Mouse (Mus musculus) gastrocnemius, postnatal 25 days (tissue): ENCODE results near the gene Mcl1. TPM values are rescaled to one million over a fixed set of nuclear protein-coding genes. Genes with fewer than 3 reads are reported as not detected.
"Not testable (repeated sequence)": the region's sequence is repeated elsewhere in the genome, so short reads cannot be mapped to it uniquely, and the experiment has no call there.

ENCODE experiments used
- DNase-seq: peaks from one replicate; pipeline ENCODE4 v3.0.0; 2022
- total RNA-seq, 2 experiments: library from RNA; stranded (reverse); gene quantifications; 1 replicate in 1 of 2; 2 replicates in 1 of 2; pipeline ENCODE4 v1.2.3; 2021

Mcl1 gene
- total RNA-seq, 2 experiments from 2014 or later, result 111 to 133 TPM

DNA sequence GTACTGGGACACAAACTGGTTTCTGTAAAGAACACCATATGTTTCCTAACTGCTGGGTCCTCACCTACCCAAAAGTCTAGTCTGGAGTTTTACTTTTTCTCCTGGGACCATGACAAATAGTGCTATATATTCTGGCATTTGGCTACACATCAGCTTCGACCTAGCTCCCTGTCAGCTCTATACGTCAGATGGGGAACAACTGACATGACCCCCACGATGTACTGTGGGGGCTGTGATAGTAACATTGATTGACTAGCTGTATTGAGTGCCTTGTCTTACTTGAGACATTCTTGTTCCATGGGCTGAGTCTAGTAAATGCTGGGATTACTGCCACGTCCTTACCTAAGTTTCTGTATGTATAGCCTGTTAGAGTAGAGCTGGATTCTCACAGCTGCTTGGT is 8.9 kb downstream of the Mcl1 start:
- no peak for DNase-seq

DNA sequence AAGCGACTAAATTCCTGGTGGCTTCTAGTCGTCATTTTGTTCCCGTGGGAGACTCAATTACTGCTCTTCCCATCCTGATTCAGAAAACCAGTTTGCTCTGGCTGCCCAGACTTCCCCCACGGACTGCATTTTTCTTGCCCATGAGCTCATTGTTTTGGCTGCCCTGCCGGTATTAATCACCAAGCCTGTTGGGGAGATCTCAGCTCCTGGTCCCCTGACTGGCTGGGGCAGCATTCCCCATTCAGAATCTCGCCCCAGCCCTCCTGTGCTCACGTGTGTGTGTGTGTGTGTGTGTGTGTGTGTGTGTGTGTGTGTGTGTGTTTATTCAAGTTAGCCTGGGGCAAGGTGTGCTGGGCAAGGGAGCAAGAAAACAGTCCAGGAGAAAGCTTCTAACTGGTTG is 9.4 kb downstream of the Mcl1 start:
- DNase-seq, result peak; percentile 69

DNA sequence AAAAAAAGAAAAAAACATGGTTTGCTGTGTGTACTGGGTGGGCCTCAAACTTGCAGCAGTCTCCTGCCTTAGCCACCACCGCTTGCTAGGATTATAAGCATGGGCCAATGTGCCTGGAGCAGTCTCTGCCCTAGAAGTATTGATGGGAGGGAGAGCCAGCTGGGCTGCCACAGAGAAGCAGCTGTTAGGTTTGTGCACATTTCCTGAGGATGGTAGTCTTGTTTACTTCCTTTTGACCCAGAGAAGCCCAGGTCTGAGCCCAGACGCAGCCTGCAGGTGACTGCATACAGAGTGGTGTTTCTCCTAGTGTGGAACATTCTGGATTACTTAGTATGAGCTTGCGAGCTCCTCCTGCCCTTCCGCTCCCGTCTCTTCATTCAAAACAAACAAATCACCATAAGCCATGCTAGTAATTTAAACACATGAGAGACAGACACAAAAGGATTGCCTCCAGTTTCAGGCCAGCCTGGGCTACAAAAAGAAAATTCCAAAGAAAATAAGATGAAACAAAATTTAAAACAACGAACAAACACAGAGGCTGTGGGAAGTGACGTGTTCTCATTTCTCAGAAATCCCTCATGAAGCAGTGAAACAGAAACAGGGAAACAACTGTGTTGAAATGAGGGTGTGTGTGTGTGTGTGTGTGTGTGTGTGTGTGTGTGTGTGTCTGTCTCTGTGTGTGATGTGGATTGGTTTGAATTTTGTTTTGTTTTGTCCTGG is 10.2 kb downstream of the Mcl1 start:
- DNase-seq, result no peak

DNA sequence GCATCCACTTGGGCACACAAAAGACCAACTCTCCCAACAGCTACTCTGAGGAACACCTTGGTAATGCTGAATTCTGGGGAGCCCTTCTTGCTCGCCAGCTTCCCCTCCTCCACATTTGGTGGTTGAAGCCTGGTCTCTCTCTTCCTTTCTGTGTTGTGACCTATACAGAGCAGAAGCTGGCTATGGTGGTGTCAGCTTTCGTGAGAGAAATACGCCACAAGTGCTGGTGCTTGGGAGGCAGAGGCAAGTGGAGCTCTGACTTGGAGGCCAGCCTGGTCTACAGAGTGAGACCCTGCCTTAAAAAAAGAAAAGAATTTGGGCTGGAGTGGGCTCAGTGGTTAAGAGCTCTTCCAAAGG is 10.7 kb downstream of the Mcl1 start:
- no peak for DNase-seq

DNA sequence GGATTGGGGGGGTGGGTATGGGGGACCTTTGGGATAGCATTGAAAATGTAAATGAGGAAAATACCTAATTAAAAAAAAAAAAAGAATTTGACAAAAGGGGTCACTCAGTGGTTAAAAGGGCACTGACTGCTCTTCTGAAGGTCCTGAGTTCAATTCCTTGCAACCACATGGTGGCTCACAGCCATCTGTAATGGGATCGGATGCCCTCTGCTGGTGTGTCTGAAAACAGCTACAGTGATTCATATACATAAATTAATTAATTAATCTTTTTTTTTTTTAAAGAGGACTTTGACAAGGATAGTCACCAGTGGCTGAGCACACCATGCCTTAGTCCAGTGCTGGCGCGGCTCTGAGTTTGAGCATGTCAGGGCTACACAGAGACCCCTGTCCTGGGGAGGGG is 11.8 kb downstream of the Mcl1 start:
- not testable (repeated sequence) for DNase-seq

DNA sequence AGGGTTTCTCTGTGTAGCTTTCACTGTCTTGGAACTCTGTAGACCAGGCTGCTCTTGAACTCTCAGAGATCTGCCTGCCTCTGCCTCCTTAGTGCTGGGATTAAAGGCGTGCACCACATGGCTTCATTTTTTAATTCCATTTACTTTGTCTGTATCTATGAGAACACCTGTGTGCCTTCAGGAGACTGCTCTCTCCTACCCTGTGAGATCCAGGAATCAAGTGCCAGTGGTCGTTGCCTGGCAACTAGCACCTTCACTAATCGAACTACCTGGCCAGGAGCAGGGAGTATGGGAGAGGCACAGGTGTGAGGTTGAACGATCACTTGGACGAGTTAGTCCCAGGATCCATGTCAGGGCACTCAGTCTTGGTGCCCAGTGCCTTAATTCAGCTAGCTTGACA is 12.6 kb downstream of the Mcl1 start:
- DNase-seq, result no peak

DNA sequence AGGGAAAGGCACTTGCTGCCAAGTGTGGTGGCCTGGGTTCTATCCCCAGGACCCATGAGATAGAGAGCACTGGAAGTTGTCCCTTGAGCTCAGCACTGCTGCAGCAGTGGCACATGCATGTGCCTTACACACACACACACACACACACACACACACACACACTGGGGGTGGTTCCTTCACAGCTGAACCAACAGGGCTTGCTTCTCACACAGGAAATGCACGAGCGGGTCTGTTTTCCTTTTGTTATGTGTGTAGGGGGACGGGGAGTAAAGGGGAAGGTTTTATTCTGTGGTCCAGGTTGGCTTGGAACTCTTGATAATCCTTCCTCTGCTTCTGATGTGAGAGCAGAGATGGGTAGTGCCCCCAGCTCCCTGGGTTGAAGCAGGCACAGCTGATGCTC is 13.9 kb downstream of the Mcl1 start:
- no peak for DNase-seq

DNA sequence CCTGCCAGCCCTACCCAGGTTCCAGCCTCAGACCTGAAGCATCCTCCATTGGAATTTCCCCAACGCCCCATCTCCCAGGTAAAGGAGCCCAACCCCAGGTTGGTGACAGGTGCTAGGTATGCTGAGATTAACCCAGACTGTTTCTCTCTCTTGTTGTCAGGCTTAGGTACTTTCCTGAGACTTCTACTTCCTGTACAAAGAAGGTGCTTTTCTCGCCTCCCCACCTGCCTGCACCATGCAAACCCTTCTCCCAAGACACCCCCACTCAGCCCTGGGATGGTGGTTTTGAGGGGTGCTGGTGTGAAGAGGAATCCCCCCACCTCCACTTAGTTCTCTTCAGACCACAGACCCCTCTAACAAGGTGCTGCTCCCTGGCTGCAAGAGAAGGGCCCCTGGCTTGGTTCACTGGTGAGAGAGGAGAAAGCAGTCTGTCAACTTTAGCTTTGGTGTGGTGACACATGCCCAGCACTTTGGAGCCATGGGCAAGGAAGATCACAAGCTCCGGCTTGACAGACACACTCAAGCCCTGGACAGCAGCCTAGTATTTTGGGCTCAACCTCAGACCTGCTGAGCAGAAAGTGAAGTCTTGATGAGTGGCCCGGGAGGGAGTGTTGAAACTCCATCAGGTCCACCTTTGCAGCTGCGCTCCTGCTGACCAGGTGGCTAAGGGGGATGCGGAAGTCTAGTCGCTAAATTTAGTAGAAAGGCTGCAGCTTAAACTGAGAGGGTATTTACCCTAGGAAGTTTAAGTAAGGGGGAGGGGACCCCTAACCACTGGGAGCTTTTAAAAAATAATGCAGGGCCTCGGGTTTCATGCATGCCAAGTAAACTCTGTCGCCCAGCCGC is 14.5 kb downstream of the Mcl1 start:
- DNase-seq, result no peak

DNA sequence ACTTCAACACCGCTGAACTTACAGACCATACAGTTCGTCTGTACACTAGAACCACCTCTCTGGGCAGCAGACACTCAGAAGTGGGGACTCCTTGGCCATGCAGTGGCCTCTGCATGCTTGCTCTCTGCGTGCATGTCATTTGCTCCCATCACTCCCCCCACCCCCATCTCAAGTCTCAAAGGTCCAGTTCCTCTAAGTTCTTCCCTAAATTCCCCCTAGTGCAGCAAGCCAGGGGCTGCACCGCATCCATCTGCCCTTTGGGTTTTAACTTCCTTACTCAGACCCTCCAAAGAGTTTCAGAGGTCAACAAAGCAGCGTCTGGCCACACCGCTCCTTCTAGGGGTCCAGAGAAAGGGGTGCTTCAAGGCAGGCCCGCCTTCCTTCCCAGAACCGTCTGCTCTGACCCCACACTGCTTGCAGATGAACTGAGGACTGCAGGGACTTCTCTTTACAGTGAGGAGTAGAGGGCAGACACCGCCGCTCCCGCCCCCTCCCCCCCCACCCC is 15.2 kb downstream of the Mcl1 start:
- DNase-seq, result no peak

DNA sequence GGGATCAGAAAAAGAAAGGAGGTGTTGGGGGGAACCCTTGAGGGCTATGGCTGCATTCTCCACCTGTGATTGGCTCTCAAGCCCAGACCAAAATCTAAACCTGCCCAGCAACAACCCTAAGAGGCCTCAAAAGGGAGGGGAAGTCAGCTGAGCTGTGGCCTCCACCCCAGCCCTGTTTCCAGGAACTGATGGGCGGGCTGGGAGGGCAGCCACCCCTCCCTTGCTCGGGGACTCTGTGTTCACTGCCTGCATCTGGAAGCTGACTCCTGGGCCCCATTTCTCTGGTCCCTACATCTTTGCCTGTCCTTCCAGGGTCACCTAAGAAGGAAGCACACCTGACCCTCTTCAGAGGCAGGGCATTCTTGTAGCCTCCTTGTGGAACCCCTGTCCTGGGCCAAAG is 15.6 kb downstream of the Mcl1 start:
- DNase-seq, result peak; percentile 93

DNA sequence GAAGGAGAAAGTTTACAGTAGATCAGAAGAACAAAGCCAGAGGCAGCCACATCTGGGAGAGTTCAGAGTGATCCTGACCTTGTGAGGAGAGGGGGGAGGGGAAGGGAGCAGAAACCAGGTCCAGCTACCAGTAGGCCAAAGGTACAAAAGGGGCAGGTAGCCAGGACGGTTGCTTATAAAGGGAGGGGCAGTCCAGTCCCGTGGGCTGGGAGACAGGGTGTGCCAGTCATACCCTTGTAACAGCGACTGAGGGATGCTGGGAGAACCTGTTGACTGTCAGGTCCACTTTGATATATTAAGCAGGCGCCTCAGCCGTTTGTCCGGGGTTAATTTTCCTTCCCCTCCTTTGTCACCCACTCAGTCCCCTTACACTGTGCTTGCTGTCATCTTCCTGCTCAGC is 16.2 kb downstream of the Mcl1 start:
- DNase-seq, result peak; percentile 66

DNA sequence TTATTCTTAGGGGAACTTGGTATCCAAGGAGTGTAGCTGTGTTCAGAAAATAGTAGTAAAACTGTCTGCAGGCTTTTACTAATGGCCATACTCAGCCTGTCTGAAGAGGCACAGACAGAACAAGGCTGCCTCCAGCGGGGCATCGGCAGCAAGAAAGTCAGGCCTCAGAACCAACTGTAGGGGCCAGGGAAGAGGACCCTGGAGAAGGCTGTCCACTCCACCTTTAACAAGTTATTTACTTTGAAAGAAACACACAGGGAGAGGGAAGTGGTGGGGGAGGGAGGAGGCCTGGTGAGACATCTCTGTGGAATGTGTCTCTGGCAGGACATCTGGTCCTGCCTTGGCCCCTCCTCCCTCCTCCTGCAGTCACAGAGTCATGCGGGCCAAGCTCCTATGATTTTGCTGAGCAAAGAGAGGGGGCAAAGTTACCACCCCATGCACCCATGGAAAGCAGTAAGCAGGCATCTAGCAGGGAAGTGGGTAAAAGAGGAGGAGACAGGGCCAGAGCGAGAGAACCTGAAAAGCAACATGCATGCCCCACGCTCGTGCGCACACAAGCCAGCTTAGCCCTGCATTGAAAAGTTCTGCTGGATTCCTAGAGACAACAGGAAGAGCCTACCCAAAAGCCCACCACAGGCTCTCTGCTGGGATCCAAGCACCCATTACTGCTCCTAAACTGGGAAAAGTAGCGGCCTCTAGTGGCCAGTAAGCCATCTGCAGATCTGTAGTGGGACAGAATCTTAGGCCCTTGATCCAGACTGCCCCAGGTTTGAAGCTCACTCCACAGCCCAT is 16.9 kb downstream of the Mcl1 start:
- peak; percentile 92 for DNase-seq

DNA sequence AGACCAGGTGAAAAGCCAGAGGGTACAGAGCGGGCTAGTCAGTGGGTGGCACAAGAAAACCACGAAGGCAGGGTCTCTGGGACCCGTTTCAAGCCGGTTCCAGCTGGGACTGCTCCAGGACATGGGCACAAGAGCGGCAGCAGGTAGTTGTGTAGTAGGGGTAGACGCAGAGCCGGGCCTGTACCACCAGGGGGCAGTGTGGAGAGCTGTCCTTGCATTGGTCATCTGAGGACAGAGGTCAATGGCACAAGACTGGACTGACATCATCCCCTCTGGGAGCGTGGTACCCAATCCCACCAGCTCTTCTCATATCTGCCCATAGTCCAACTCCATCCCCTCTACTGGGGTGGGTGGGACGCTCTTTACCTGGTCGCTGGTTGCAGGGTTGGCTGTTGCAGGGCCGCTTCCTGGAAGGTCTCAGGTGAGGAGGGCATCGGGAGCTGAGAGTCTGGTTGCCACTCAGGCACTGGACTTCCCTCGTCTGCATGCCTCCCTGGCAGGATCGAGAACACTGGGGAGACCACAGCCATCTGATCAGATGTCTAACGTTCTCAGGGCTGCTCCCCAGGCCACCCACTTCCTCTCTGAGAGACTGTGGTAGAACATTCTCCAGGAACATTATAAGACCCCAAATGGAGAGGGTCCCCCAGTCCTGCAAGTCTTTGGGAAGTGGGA is 18.3 kb downstream of the Mcl1 start:
- peak; percentile 78 for DNase-seq

DNA sequence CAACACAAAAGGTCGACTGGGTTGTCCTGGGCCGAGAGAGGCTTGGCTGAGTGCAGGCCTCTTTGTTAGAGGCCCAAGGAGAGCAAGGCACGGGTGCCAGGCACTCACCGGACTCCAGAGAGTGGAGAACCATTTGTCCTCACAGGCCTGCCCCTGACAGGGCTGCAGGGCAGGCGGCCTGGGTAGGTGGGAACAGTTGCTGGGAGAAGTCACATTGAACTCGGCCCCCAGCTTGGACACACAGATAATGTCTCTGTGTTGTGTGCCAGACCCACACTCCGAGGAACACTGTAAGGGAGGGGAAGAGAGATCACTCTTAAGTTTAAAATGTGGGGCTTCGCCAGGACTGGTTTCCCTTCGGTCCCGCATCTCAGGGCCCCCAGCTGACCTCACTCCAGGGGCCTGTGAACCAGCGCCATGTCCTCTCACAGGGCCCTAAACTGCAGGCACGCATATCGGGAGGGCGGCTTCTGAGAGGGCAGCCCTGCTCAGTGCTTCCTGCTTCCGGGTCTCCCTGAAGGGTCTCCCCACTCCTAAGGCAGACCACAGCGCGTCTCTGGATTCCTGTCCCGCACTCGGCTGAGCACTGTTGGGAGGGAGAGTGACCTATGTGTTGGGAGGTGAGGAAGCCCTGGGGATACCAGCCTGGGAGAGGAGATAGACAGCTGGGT is 19.0 kb downstream of the Mcl1 start:
- no peak for DNase-seq

DNA sequence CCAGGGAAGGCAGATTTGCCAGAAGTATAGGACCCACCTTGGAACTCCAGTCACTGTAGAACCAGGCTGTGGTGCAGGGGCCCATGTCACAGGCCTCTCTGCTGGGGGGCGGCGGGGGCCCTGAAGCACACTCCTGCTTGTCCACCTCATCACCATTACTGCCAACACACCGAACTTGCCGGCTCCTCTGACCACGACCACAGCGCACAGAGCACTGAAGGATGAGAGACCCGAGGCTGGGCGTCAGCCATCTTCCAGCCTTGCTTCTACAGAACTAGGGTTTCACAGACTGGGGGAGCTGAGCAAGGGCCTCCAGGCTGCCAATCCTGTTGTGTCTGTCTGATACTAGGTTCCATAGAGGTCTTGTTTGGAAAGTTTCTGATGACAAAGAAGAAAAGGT is 21.0 kb downstream of the Mcl1 start:
- DNase-seq, result no peak

DNA sequence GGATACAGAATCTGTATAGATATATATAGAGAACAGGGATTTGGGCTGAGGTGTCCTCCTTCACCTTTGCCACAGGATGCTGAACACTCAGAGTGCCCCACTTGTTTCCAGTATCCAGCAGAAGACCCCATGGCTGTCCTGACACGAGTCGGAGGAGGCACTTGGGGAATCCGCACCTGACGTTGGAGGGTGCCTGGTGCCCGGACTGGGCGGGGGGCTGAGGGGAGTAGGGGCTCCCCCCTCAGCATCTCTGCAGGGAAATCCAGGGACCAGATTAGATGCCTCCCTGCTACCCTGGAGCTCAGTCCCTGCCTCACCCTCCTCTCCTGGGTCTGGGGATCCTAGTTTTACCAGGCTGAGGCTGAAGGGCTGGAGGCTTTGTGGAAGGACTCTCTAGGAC is 22.1 kb downstream of the Mcl1 start:
- DNase-seq, result no peak

DNA sequence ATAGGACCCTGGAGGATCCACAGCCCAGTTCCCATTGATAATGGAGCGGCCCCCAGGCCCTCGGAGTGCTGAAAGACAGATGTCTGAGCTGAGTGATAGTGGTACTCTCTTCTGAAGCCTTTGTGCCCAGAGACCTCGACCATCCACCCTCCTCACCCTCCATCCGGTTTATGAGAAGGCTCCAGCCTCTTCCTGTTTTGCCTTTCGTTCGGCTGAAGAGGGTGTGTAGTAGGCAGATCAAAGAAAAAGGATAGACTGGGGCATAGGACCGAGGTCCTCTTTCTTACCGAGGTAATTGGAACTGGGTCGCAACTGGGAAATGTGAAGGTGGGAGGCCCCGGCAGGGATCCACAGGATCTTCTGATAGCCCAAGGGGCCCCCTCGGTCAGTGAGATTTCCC is 22.8 kb downstream of the Mcl1 start:
- no peak for DNase-seq

DNA sequence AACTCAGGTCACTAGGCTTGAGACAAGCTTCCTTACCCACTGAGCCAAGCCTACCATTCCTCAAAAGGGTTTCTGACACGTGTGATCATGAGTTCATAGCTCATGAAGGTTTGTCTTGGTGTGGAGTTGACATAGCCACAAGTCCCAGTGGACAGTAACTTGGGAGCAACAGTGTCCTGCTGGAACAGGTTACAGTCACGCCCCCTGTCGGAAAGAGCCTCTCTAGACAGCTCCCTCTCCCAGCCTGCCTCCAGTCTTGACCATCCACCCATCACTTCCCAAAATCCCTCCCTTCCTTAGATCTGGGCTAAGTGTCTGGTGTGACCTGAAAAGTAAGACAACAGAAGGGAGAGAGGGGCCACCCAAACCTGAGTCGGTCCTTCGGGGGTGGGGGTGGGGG is 24.3 kb downstream of the Mcl1 start:
- no peak for DNase-seq

DNA sequence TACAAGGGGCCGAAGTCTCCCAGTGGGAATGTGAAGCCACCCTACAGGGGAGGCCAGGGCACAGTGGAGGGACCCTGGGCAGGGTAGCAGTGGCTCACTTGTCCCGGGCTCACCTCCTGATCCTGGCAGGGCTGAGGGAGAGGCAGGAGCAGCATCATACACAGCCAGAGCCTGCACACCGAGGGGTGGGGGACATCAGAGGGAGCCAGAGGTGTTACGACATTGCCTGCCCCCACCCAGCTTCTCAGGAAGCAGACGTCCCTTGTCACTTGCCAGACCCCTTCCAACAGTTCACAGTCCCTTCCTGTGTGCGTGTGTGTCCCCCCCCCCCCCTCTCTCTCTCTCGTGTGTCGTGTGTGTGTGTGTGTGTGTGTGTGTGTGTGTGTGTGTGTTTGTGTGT is 26.3 kb downstream of the Mcl1 start:
- DNase-seq, result peak; percentile 42

DNA sequence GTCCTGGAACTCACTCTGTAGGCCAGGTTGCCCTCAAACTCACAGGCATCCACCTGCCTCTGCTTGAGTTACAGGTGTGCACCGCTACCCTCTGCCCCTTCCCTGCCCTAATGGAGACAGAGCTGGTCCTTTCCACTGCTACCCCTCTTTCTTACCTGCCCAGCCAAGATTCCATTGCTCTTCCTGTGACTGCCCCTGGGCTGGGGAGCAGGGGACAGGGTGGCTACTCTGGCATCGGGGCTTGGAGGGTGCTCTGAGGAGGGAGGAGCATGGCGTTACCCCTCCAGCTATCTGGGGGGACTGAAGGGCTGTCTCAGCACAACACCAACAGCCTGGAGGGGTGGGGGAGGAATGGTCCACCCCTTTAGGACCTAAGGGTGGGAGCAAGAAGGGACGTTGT is 26.7 kb downstream of the Mcl1 start:
- DNase-seq, result no peak

DNA sequence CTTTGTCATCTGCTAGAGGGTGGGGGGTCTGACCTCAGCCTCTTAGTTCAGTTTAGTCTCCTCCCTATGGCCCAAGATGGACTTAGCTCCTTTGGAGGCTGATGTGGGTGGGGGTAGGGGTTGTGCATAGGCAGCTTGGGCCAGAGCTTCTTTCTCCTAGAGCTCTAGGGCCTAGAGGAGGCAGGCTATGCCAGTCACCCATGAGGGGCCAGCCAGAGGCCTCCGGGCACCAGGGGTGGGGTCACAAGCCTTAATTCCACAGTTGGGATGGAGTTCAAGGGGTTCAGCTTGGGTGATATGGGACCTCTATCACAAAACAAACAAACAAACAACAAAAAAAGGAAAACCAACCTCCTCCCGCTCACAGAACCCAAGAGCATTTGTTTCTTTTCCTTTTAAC is 27.1 kb downstream of the Mcl1 start:
- no peak for DNase-seq
